Mouse (Mus musculus): ENCODE measurements at regions not wholly inside any gene's neighbourhood (a gene's known extent, or its start where the extent isn't known, plus 50 kb on each side); places are given as distances from the start of the nearest gene placed in this dataset.

DNA sequence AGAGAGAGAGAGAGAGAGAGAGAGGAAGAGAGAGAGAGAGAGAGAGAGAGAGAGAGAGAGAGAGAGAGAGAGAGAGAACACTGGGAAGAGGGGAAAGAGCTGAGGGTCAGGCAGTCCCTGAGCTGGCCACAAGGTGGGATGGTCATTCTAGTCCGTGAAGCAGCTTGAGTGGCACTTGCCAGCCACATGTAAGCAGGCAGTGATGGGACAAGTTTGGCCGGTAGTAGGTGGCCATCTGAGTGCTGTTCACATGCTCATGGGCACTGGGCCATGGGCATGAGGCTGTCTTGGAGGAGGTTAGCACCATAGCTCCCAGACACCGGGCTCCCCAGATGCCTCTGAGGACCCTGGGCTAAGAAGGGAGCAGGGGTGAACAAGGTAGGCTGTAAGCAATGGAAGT, 106.7 kb upstream of the Ctbp2 start:
- TF ChIP-seq CTCF (conservative IDR thresholded peaks at IDR 0.05; ENCODE audit: insufficient read depth, insufficient read length, low read depth, low read length): no peak; the same call in 1 of the 2 replicates
- TF ChIP-seq POLR2A (IDR thresholded peaks at IDR 0.05; ENCODE audit: low read depth, low read length): no peak

All from kidney, adult 2 months (tissue).